Mouse (Mus musculus) cerebellum, postnatal 14 days (tissue): ENCODE data around the gene Tlr12.
"Not testable (repeated sequence)": the region's sequence is repeated elsewhere in the genome, so short reads cannot be mapped to it uniquely, and the experiment has no call there.

Source experiments
- DNase-seq, 2 experiments: peaks; one replicate each; pipeline ENCODE4 v3.0.0; 2021; ENCODE audit warnings: mixed read lengths in 2 of 2

Gene Tlr12

GRCm38 (mm10) chr4:128618963-128619362 is 544 bp upstream of the Tlr12 start:
- no peak for DNase-seq

GRCm38 (mm10) chr4:128617363-128618120 is 877 bp downstream of the Tlr12 start:
- no peak for DNase-seq

DNA sequence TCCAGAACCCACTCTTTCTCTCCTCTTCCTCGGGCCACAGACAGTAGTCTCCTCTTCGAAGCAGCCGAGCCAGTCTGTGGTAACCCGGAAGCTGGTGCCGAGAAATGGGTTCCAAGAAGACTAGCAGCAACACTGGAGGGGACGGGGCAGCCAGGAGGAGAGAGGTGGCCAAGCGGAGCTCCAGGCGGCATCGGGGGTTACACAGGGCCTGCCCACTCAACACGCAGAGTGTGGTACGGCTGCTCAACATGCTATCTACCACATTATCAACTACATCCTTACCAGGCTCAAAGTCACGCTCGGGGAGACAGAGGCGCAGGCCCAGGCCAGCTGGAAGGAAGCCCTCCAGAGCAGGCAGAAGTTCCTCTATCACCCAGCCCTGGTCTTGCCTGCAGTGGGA is 2.7 kb downstream of the Tlr12 start:
- no peak for DNase-seq

DNA sequence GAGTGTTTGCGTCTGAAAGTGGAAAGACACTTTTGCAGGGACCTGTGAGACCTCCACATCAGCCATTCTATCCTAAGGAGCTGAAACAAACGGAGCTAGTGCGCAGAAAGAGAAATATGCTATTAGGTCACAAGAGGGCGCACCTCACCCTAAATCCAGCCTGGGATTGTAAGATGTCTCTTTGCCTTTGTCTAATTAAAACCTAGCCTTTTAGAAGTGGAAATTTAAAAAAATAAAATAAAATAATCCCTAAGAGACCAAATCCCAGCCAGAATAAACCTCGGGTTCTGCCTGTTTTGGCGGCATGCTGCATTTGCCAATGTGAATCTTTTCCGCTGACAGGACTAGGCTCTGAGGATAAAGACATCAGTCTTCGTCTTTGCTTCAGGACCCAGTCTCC is 5.1 kb downstream of the Tlr12 start:
- peak; percentile 68 to 79 for DNase-seq

- DNase-seq, result not testable (repeated sequence)
Observed at GRCm38 (mm10) chr4:128611726-128612125, 6.7 kb downstream of the Tlr12 start.

DNA sequence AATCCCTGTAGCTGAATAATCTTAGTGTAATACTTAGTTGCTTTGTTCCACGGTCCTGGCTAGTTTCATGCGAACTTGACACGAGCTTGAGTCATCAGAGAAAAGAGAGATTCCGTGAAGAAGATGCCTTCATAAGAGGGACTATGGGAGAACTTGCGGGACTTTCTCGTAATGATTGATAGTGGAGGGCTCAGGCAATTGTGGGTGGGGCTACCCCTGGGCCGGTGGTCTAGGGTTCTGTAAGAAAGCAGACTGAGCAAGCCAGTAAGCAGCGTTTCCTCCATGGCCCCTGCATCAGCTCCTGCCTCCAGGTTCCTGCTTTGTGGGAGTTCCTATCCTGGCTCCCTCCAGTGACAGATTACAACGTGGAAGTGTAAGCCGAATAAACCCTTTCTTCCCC is 7.7 kb downstream of the Tlr12 start:
- DNase-seq, result peak in 1 of 2 experiments; percentile 13

DNA sequence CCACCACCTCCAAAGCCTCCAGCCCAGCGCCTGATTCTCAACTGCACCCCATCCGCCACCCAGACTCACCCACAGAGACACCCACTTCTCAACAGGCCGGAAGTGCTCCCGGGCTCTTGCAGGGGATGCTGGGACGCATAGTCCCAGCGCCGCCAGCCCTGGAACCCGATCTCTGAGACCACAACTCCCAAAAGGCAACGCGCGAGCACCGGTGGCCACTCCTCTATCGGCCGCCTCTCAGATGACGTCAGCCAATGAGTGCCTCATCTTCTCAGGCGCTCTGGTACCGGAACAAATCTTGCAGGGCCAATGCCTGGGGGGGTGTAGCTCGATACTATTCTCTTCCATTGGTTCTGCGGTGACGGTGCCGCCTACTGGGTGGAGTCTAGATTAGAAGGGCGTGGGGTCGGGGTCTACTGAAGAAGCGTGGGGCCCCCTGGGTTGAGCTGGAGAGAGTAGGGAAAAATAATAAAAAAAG is 8.5 kb downstream of the Tlr12 start, which contains the start of gene Zscan20:
Gene Zscan20, minus strand, starts transcription at position 174 of the 478 bp plus-strand sequence.
- DNase-seq, result peak; percentile 95 to 97

DNA sequence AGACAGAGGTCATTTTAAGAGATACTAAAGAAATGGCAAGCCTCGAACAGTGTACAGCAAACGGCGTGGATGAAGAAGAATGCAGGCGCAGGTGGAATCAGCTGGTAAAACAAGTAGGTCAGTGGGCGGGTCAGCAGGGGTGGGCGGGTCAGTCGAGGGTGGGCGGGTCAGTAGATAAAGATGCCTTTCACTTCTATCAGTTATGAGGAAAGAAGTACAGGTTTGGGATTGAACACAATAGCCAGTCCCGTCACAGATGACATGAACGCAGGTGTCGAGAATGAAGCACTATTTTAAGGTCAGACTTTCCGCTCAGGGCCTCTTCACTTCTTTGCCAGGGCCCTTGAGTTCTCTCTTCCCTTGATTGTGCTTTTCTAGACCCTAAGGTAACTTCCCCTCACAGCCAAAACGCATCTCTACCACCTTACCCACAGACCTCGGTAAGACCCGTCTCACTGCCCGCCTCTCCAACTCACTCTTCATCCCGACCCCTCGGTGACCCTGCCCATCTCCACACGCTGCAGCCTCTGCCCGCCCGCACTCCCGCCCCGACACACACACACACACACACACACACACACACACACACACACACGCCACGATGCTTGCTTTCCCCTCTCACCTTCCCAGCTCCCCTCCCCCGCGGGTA is 9.0 kb downstream of the Tlr12 start:
- DNase-seq, result no peak

DNA sequence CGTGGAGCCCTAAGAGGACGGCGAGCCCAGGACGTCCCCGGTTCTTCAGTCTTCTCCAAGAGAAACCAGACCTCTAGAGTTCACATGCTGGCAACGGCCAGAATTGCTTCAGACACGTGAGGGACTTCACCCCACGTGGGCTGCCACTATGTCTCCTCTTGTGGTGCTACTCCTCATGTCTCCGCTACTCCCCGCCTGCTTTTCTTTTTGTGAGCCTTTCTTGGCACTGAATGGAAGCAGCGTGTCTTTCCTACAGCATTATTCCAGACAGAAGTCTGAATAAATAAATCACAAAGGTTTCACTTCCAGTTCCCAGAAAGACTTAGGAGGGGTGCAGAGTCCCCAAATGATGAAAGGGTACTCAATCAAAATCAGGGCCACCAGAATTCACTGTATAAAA is 10.8 kb downstream of the Tlr12 start:
- no peak for DNase-seq

- DNase-seq, result no peak
Observed at GRCm38 (mm10) chr4:128606586-128606985, 11.8 kb downstream of the Tlr12 start.

DNA sequence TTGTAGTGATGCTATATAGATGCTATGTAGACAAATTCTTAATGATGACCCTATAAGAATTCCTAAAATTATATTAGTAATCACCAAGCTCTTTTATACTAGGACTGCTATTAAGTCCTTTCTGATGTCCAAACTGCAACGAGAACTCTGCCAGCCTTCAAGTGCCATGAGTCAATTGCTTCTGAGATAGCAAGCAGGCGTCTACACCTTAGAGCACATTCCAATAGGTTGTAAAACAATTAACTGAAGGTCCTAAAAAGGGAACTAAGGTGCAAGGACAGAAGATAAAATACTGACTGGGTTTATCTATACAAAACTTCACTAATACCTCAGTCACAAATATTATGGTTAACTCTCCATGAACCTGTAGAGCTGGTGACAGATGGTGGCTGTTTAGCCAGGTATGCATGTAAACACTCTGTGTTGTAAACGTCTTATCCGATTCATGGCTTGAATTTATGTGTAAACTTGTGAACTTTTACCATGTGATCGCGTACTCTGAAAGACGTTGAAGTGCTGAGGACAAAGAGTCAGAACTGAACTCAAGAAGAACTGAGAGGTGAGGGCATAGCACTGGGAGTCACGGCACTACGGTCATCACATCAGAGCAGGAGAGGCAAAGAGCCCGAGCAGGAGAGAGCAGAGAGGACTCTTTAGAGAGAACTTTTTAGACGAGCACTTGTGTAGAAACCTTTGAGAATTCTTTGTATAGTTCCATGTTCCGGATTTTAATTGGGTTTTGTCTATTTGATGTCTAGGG is 20.4 kb downstream of the Tlr12 start:
- no peak for DNase-seq

- no peak for DNase-seq
Observed at GRCm38 (mm10) chr4:128594062-128594461, 24.4 kb downstream of the Tlr12 start.

DNA sequence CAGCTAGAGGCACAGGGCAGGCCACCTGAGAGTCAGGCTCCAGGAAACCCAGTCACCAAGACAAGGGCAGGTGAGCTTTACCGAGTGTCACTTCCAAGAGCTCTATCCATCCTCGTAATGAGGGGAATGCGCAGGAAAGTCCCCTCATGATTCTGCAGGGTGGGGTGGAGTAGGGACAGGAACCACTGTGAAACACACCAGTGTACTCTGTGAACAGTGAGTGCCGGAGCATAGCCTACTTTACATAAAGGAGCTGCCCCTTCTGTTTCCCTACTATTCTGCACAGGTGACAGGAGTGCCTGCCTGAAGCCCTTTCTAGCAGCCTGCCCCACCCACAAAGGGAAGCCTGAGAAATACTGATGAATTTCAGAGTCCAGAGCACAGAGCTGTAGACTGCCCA is 25.1 kb downstream of the Tlr12 start:
- DNase-seq, result no peak

GRCm38 (mm10) chr4:128579182-128579581 is 39.2 kb downstream of the Tlr12 start:
- no peak for DNase-seq

DNA sequence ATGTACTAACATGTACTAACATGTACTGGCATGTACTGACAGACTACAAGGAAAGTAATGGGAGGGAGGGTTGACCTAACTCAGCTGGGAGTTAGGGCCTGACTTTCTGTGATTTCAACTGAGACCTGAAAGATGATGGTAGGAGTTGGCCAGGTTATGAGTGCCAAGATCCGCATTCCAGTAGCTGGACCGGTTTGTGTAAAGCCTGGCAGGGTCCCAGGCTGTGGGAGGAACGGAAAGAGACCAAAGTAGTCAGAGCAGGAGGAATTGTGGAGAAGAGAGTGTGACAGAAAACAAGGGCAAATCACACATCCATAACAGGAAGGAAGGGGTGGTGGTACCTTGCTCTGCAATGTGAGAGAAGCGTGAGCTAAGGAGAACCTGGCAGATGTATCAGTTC is 42.6 kb downstream of the Tlr12 start:
- DNase-seq, result no peak
